Mouse (Mus musculus) mesoderm, embryonic 11.5 days (tissue): Measurements from ENCODE around the gene Nexn.

Source experiments
- DNase-seq: peaks from one replicate; pipeline ENCODE4 v3.0.0-alpha.2; 2012; ENCODE audit warnings: low read depth, low spot score

Nexn gene

GRCm38 (mm10) chr3:152278431-152278830 is 12.3 kb upstream of the Nexn start:
- no peak for DNase-seq

DNA sequence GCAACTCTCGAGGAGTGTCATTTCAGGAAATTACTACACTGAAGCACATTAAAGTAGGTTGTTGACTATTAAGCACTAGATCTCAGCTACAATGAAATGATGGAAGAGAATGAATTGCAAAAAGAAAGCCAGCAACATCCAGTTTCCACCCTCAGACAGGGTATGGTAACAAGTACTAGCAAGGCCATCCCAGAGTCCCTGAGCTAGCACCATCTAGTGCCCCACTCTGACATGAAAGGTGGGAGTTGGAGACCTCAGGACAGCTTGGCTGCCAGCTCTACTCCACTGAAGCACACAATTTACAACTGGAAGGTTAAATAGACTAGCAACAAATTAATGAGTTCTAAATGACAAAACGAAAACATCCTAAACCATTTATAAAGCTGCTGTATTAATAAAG is 11.8 kb upstream of the Nexn start:
- DNase-seq, result no peak

DNA sequence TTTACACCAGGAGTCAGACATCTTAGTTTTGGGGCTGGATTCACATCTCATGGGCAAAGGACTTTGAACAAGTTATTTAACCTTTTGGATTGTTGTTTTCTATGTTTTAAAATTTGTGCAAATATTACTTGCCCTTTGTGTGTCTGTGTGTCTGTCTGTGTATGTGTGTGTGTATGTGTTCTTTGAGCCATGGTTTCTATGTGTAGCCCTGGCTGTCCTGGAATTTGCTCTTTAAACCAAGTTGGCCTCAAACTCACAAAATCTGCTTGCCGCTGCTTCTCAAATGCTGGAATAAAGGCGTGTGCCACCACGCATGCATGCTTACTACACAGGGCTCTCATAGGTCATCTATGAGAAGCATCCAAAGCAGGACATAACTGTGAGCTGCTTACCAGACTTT is 10.8 kb upstream of the Nexn start:
- DNase-seq, result no peak

GRCm38 (mm10) chr3:152275008-152275407 is 8.9 kb upstream of the Nexn start:
- no peak for DNase-seq

DNA sequence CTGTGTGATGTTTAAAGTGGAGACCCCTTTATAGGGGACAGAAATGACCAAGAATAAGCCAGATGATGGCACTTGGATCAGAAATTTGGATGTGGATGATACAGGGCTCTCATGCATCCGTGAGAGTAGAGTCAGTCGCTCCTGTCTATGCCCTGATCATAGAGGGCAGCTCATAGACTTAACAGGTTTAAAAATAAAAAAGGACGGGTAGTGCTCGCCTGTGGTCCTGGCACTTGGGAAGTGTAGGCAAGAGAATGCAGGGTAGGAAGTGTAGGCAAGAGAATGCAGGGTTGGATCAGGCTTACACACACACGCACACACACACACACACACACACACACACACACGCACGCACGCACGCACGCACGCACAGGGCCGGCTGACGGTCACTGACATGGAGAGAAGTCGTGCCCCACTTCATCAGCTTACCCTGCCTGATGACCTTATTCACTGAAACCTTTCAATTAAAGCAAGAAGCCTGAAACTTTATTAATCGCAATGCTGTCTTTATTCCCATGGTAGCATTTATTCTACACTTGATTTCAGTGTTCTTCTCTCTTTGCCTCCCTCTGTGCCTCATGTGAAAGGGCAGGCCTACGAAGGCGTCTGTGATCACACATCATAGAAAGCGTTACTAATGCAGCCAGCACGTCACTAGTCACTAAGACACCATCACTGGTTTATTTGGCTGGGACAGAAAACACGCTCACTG is 7.0 kb upstream of the Nexn start:
- no peak for DNase-seq

GRCm38 (mm10) chr3:152271876-152272275 is 5.7 kb upstream of the Nexn start:
- DNase-seq, result no peak

- no peak for DNase-seq
These were observed 5.0 kb upstream of the Nexn start for GRCm38 (mm10) chr3:152271071-152271710.

DNA sequence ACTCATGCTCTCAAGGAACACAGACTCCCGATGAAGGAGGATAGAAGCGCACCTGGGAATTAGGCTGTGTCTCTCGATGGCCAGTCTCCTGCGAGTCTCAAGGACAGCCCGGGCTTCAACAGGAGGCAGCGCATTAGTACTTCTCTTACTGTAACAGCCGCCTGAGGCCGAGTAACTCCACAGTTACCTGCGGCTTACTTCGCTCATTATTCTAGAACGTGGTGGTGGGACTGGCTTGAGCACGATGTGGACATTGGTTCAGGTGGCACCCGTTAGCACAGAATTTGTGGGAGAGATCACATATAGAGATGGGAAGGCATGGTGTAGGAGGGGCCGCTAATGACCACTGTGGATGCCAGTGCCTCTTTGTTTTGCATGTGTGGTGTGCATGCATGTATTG is 1.9 kb upstream of the Nexn start:
- no peak for DNase-seq

DNA sequence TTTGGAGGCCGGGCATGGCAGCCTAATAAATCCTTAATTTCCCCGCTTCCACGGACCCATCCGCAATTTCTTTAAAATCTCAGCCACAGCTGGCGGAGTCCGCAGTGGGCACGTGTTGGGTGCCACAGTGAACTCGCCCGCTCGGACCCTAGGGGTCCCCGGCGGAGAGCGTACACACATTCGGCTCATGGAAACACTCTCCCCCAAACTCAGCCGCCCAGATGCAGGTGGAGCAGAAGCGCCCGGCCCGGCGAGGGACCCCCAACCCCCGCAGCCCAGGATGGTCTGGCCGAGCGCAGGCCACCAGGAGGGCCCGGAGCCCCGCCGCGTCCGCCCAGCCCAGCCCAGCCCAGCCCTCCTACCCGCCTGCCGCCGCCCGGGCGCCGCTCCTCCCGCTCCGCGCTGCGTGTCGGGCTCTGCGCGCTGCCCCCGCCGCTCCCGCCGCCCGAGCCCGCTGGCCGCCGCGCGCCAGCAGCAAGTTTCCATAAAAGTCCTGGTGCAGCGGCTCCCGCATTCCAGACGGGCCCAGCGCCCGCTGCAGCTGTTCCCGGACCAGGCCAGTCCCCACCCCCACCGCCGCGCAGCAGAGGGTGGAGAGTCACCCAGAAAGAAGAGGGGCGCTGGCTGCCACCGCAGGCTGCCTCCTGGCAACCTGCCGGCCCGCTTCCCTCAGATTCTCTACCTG is 657 bp downstream of the Nexn start:
- peak; percentile 82 for DNase-seq

GRCm38 (mm10) chr3:152264830-152265229 is 1.3 kb downstream of the Nexn start:
- no peak for DNase-seq

DNA sequence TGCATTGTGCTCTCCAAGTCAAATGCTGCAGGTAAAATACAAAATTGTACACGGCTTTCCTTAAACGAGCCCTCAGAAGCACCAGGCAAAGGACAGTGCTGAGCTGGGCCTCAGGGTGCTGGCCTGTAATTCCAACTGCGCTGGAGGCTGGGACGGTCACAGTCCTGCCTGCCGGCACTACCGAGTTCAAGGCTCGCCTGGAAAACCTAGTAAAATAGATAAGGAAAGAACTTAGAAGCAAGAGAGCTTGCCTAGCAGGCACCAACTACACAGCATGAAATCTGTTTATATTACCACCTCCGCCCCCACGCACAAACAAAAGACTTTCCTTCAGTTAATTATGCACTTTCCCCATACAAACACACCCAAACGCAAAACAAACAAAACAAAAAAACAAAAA is 1.8 kb downstream of the Nexn start:
- DNase-seq, result no peak

DNA sequence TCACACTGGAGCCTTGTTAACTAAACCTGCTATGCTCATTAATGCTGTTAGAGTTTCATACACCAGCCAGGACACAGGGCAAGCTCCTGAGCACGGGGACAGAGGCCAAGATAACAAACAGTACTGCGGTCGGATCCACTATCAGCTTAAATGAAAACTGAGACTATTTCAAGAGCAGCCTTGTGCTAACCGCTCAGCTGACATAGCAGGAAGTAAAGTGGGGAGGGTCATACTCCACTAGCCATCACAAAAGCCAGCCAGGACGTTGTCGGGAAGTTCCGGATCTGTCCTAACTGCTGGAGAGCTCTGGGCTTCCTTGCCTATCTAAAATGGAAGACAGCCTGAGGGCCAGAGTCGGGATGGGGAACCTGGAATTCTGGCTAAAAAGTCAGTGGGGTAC is 4.2 kb downstream of the Nexn start:
- DNase-seq, result no peak

DNA sequence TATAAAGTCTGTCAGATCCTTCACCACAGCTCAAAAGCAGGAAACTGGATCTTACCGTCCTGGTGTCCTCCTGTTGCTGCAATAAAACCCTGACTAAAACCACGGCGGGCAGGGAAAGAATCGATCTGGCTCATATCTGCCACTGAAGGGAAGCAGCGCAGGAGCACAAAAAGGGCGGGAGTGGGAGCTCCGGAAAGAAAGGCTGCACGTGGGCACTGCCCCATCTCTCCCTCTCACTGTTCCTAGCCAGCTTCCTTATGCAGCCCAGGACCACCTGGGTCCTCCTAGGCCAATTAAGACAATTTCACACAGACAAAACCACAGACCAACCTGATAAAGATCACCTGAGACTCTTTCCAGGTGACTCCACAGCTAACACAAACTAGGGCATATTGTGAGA is 4.7 kb downstream of the Nexn start:
- DNase-seq, result no peak

GRCm38 (mm10) chr3:152260362-152260761 is 5.8 kb downstream of the Nexn start:
- DNase-seq, result no peak

DNA sequence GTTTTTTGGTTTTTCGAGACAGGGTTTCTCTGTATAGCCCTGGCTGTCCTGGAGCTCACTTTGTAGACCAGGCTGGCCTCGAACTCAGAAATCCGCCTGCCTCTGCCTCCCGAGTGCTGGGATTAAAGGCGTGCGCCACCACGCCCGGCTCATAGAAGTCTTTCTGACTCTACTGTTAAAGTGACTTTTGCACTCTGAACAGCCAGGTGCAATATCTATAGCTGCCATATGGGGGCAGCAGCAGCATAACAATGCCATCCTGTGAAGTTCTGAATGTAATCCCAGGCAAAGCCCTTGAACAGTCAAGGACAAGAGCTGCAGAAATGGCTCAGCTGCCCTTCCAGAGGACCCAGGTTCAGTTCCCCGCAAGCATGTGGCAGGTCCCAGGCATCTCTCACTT is 6.7 kb downstream of the Nexn start:
- peak; percentile 83 for DNase-seq

DNA sequence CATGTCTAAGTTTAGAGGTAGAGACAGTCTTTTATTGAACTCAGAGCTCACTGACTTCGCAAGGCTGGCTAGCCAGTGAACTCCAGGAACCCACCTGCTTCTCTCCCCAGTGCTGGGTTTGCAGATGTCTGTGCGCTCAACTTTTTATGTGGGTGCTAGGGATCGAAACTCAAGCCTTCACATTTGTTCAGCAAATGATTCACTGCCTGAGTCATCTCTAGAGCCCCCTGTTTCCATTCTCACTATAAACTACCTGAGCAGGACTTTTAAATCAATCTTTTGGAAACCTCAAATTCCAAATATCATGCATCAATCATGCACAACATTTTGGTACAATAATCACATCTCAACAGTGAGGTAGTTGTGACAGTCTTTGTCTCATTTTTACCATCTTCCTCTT is 8.6 kb downstream of the Nexn start:
- DNase-seq, result no peak

GRCm38 (mm10) chr3:152250487-152250886 is 15.7 kb downstream of the Nexn start:
- no peak for DNase-seq

- no peak for DNase-seq
These were observed 18.4 kb downstream of the Nexn start for GRCm38 (mm10) chr3:152247708-152248107.

- DNase-seq, result no peak
These were observed 20.8 kb downstream of the Nexn start for GRCm38 (mm10) chr3:152245273-152245910.

GRCm38 (mm10) chr3:152243304-152243703 is 22.8 kb downstream of the Nexn start:
- DNase-seq, result no peak

- DNase-seq, result no peak
These were observed 25.1 kb downstream of the Nexn start for GRCm38 (mm10) chr3:152241098-152241497.

DNA sequence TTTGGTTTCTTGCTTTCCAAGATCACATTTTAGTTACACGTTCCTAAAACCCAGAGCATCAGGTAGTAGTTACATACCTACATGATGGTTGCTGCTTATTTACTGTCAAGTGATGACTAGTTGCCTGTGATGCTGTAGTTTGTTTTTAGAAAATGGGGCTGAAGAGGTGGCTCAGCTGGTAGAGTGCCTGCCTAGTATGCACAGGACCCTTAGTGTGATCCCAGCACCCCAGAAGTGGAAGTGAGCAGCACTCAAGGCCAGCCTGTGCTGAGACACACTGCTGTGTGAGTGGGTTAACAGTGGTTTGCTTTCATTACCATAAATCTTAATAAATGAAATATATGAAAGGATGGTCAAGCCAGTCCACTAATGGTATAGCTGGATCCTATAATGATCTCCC is 26.6 kb downstream of the Nexn start:
- DNase-seq, result no peak

GRCm38 (mm10) chr3:152238836-152239235 is 27.3 kb downstream of the Nexn start:
- DNase-seq, result no peak
